Mouse (Mus musculus): ENCODE measurements around the gene Zfp423. TPM values are rescaled to one million over a fixed set of nuclear protein-coding genes. Genes with fewer than 3 reads are reported as not detected.

Zfp423 gene
- polyA plus RNA-seq, 1 experiment, result 38.1 TPM

DNA sequence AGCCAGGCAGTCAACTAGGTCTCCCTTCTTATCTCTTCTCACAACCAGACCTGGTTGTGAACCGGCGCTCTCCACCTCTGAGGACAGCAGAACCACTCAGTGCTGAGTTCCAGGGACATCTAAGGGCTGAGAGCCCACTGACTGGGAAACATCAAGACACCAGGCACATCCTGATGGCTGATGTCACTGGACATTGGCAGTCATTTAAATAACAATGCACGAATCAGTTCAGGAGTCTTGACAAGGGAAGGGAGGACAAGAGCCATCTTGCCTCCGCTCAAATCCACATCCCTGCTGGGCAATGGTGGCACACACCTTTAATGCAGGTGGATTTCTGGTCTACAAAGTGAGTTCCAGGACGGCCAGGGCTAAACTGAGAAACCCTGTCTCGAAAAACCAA is 92.8 kb downstream of the Zfp423 start:
- WGBS, result 84% methylated on average over 6 of the region's 6 CpGs
- no peak overlapping the region for H3K27ac ChIP-seq (ENCODE audit: insufficient read depth, low read length)
- no peaks in the 10 kb centered on the region for H3K27me3 ChIP-seq (ENCODE audit: control insufficient read depth, insufficient read depth, low read length)
- no peak overlapping the region for H3K4me3 ChIP-seq (replicated peaks; ENCODE audit: insufficient read depth, low read depth, low read length)
- no peak for DNase-seq
- TF ChIP-seq POLR2A (IDR thresholded peaks at IDR 0.05; ENCODE audit: borderline replicate concordance, insufficient read depth, low read length) (no peak), CTCF (IDR thresholded peaks at IDR 0.05; ENCODE audit: borderline replicate concordance, insufficient read depth, low read depth, low read length) (no peak)
- H3K4me1 ChIP-seq (ENCODE audit: control insufficient read depth, insufficient read depth, low read length), result no peaks in the 10 kb centered on the region

- DNase-seq, result no peak
- no peak for TF ChIP-seq POLR2A (IDR thresholded peaks at IDR 0.05; ENCODE audit: borderline replicate concordance, insufficient read depth, low read length)
- no peak for TF ChIP-seq CTCF (IDR thresholded peaks at IDR 0.05; ENCODE audit: borderline replicate concordance, insufficient read depth, low read depth, low read length)
- H3K4me1 ChIP-seq (ENCODE audit: control insufficient read depth, insufficient read depth, low read length), result no peaks in the 10 kb centered on the region
- H3K27ac ChIP-seq (ENCODE audit: insufficient read depth, low read length), result no peak overlapping the region
- WGBS, result 84% methylated on average over 8 of the region's 8 CpGs
- no peaks in the 10 kb centered on the region for H3K27me3 ChIP-seq (ENCODE audit: control insufficient read depth, insufficient read depth, low read length)
- H3K4me3 ChIP-seq (replicated peaks; ENCODE audit: insufficient read depth, low read depth, low read length), result no peak overlapping the region
Measured at GRCm38 (mm10) chr8:87864236-87864635, 95.2 kb downstream of the Zfp423 start.

DNA sequence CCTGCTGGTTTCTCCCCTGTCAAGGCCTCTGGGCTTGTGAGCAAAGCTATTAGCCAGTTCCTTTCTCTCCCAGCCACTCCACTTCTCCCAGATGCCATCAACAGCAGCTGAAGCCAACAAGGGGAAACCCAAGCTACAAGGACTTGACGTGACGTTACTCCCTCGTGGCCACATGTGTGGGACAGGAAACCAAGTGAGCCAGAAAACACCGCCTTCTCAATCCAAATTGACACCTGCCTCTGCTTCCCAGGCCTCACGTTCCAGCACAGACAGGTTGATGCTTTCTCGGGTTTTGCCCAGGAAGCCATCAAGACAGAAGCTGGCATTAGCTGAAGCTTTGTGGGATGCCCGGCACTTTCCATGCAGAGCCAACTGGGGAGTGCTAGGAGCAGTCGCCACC is 96.3 kb downstream of the Zfp423 start:
- H3K4me3 ChIP-seq (replicated peaks; ENCODE audit: insufficient read depth, low read depth, low read length), result no peak overlapping the region
- 83% methylated on average over 8 of the region's 8 CpGs for WGBS
- no peaks in the 10 kb centered on the region for H3K4me1 ChIP-seq (ENCODE audit: control insufficient read depth, insufficient read depth, low read length)
- no peak for DNase-seq
- H3K27me3 ChIP-seq (ENCODE audit: control insufficient read depth, insufficient read depth, low read length), result no peaks in the 10 kb centered on the region
- TF ChIP-seq POLR2A (IDR thresholded peaks at IDR 0.05; ENCODE audit: borderline replicate concordance, insufficient read depth, low read length) (no peak), CTCF (IDR thresholded peaks at IDR 0.05; ENCODE audit: borderline replicate concordance, insufficient read depth, low read depth, low read length) (no peak)
- no peak overlapping the region for H3K27ac ChIP-seq (ENCODE audit: insufficient read depth, low read length)

DNA sequence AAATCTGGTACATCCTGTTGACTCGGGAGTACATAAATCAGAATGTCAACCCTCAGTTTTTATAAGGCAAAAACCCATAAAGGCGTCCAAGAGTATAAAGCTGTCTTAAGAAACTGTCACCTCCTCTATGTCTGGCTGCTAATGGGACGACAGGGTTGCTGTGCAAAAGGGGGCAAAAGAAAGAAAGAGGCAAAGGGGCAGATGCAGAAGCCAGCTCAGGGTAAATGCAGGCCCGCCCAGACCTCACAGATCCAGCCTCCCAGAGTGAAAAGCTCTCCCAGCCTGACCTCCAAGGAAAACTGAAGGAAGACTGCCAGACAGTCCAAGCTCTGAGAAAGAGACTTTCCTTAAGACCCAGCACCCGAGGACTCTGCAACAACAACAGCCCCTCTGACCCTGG is 97.7 kb downstream of the Zfp423 start:
- TF ChIP-seq POLR2A (IDR thresholded peaks at IDR 0.05; ENCODE audit: borderline replicate concordance, insufficient read depth, low read length) (no peak), CTCF (IDR thresholded peaks at IDR 0.05; ENCODE audit: borderline replicate concordance, insufficient read depth, low read depth, low read length) (no peak)
- Histone ChIP-seq H3K4me1 (ENCODE audit: control insufficient read depth, insufficient read depth, low read length) (no peaks in the 10 kb centered on the region), H3K4me3 (replicated peaks; ENCODE audit: insufficient read depth, low read depth, low read length) (no peak overlapping the region), H3K27ac (ENCODE audit: insufficient read depth, low read length) (no peak overlapping the region), H3K27me3 (ENCODE audit: control insufficient read depth, insufficient read depth, low read length) (no peaks in the 10 kb centered on the region)
- WGBS, result 84% methylated on average over 5 of the region's 5 CpGs
- no peak for DNase-seq

DNA sequence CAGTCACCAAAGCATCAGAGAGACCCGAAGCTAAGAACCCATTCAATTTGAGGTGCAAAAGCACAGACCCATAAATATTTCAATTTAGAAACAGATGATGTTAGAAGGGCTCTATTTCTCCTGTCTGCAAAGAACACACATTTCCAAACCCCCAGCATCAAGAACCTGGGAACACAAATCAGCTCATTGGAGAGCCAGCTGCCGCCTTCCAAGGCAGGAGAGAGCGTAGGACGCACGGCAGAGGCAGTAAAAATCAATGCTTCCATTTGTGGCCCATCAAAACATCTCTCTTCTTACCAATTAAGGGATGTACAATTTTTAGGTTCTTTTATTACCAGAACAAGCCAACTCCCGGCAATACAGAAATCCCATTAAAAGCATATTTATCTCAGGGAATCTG is 98.5 kb downstream of the Zfp423 start:
- no peak overlapping the region for H3K27ac ChIP-seq (ENCODE audit: insufficient read depth, low read length)
- no peak for DNase-seq
- WGBS, result 93% methylated on average over 6 of the region's 6 CpGs
- no peaks in the 10 kb centered on the region for H3K27me3 ChIP-seq (ENCODE audit: control insufficient read depth, insufficient read depth, low read length)
- no peak overlapping the region for H3K4me3 ChIP-seq (replicated peaks; ENCODE audit: insufficient read depth, low read depth, low read length)
- TF ChIP-seq CTCF (IDR thresholded peaks at IDR 0.05; ENCODE audit: borderline replicate concordance, insufficient read depth, low read depth, low read length), result no peak
- TF ChIP-seq POLR2A (IDR thresholded peaks at IDR 0.05; ENCODE audit: borderline replicate concordance, insufficient read depth, low read length), result no peak
- H3K4me1 ChIP-seq (ENCODE audit: control insufficient read depth, insufficient read depth, low read length), result no peaks in the 10 kb centered on the region

DNA sequence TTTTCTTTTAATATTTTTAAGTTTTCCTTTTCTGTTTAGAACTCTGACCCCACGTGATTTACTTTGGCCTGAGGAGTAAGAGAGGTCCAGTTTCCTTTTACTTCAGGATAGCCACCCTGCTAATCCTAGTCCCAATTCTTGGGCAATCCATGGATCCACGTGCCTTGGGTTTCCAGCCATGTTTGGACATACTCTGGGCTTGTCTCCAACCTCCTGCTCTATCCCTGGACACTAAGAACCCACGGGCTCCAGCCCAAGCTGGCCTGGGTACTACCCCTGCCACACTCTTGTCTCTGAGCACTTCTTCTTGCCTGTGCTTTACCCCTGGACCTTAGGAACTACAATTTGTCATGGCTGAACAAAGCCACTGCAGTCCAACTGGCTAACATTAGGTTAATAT is 107.5 kb downstream of the Zfp423 start:
- Histone ChIP-seq H3K27ac (ENCODE audit: insufficient read depth, low read length) (no peak overlapping the region), H3K4me1 (ENCODE audit: control insufficient read depth, insufficient read depth, low read length) (peaks cover 21% of the 10 kb centered on the region), H3K4me3 (replicated peaks; ENCODE audit: insufficient read depth, low read depth, low read length) (no peak overlapping the region), H3K27me3 (ENCODE audit: control insufficient read depth, insufficient read depth, low read length) (no peaks in the 10 kb centered on the region)
- WGBS, result 57% methylated on average over 3 of the region's 3 CpGs
- no peak for DNase-seq
- no peak for TF ChIP-seq CTCF (IDR thresholded peaks at IDR 0.05; ENCODE audit: borderline replicate concordance, insufficient read depth, low read depth, low read length)
- no peak for TF ChIP-seq POLR2A (IDR thresholded peaks at IDR 0.05; ENCODE audit: borderline replicate concordance, insufficient read depth, low read length)

GRCm38 (mm10) chr8:87851380-87851779 is 108.0 kb downstream of the Zfp423 start:
- Histone ChIP-seq H3K4me1 (ENCODE audit: control insufficient read depth, insufficient read depth, low read length) (peaks cover 25% of the 10 kb centered on the region), H3K4me3 (replicated peaks; ENCODE audit: insufficient read depth, low read depth, low read length) (no peak overlapping the region), H3K27me3 (ENCODE audit: control insufficient read depth, insufficient read depth, low read length) (no peaks in the 10 kb centered on the region), H3K27ac (ENCODE audit: insufficient read depth, low read length) (no peak overlapping the region)
- TF ChIP-seq POLR2A (IDR thresholded peaks at IDR 0.05; ENCODE audit: borderline replicate concordance, insufficient read depth, low read length) (no peak), CTCF (IDR thresholded peaks at IDR 0.05; ENCODE audit: borderline replicate concordance, insufficient read depth, low read depth, low read length) (no peak)
- DNase-seq, result no peak
- 92% methylated on average over 5 of the region's 5 CpGs for WGBS

- Histone ChIP-seq H3K27ac (ENCODE audit: insufficient read depth, low read length) (no peak overlapping the region), H3K27me3 (ENCODE audit: control insufficient read depth, insufficient read depth, low read length) (no peaks in the 10 kb centered on the region), H3K4me3 (replicated peaks; ENCODE audit: insufficient read depth, low read depth, low read length) (no peak overlapping the region), H3K4me1 (ENCODE audit: control insufficient read depth, insufficient read depth, low read length) (peaks cover 25% of the 10 kb centered on the region)
- no peak for DNase-seq
- whole genome bisulfite sequencing, result 85% methylated on average over 5 of the region's 5 CpGs
- TF ChIP-seq POLR2A (IDR thresholded peaks at IDR 0.05; ENCODE audit: borderline replicate concordance, insufficient read depth, low read length) (no peak), CTCF (IDR thresholded peaks at IDR 0.05; ENCODE audit: borderline replicate concordance, insufficient read depth, low read depth, low read length) (no peak)
Measured at GRCm38 (mm10) chr8:87848836-87849235, 110.6 kb downstream of the Zfp423 start.

All from cerebellum, adult 2 months (tissue).